Mouse (Mus musculus): ENCODE measurements around the gene Lgals2. TPM values are rescaled to one million over a fixed set of nuclear protein-coding genes. Genes with fewer than 3 reads are reported as not detected.

Gene Lgals2
- polyA plus RNA-seq, 1 experiment from 2014 or later = 1.4 TPM

DNA sequence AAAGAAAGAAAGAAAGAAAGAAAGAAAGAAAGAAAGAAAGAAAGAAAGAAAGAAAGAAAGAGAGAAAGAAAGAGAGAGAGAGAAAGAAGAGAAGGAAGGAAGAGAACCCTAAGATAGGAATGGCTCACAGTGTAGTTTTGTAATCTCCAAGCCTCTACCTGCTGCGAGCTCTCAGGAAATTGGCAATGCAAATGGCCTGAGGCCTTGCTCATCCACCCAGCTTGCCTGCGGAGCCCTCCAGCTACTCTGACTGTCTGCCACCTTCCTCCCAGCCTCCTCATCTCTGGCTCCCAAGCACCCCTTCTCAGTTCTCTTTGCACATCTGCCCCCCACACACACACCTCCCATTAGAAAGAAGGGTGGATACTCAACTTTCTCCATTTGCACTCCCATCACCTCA is 46.3 kb downstream of the Lgals2 start:
- H3K36me3 ChIP-seq (ENCODE audit: control insufficient read depth, insufficient read depth, low read length) = no peaks in the 10 kb centered on the region
- H3K27me3 ChIP-seq (replicated peaks; ENCODE audit: control insufficient read depth, insufficient read depth, low read length) = peaks cover 5% of the 10 kb centered on the region; the same call in 1 of the 2 replicates
- H3K4me2 ChIP-seq (ENCODE audit: low read depth, low read length) = no peak overlapping the region
- no peak overlapping the region for H3K4me3 ChIP-seq (ENCODE audit: low read depth, low read length)
- no peak overlapping the region for H3K27ac ChIP-seq (replicated peaks; ENCODE audit: low read depth, low read length)
- no peaks in the 10 kb centered on the region for H3K9me3 ChIP-seq (ENCODE audit: control insufficient read depth, low read length)
- H3K4me1 ChIP-seq (ENCODE audit: control insufficient read depth, insufficient read depth, low read length) = no peaks in the 10 kb centered on the region; the same call in 1 of the 2 replicates
- ATAC-seq (ENCODE audit: low read depth) (no peak), DNase-seq (ENCODE audit: low spot score) (no peak)
- 67% methylated on average over 2 of the region's 2 CpGs for WGBS
- no peak overlapping the region for H3K9ac ChIP-seq (ENCODE audit: low read depth, low read length)

DNA sequence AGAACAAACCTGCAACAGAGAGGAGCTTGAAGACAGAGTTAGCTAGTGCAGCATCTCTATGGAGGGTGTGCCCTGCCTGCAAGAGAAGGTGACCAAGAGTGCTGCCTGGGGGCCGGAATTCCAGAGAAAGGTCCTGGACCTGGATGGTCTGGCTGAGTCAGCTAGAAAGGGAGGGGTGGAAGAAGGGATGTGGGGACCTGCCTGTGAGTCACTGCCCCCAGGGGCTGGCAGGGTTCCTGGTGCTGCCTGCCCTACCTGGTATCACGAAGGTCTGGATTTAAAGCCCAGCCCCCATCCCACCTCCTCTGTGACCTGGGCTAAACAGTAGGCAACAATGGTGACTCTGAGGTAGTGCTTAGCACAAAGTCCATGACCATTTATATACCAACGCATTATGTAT is 48.2 kb downstream of the Lgals2 start:
- 71% methylated on average over 3 of the region's 3 CpGs for WGBS
- H3K36me3 ChIP-seq (ENCODE audit: control insufficient read depth, insufficient read depth, low read length) = no peaks in the 10 kb centered on the region
- H3K27me3 ChIP-seq (replicated peaks; ENCODE audit: control insufficient read depth, insufficient read depth, low read length) = peaks cover 22% of the 10 kb centered on the region

DNA sequence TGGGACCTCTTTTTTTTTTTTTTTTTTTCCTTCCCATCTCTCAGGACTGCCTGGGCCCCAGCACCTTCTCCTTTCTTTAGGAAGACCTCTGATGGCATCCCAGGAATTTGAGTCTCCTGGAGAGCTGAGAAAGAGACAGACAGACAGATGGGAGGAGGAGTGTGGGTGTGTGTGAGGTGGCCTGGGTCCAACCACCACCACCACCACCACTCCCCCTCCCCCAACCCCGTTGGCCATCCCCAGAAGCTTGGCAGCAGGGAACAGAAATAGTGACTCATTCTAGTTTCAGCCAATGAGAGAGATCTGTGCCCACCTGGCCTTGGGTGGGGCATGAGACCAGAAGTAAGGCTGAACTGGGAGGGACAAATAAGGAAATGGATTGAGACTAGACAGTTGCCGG is 48.7 kb downstream of the Lgals2 start:
- H3K9me3 ChIP-seq (ENCODE audit: control insufficient read depth, low read length) = no peaks in the 10 kb centered on the region
- H3K36me3 ChIP-seq (ENCODE audit: control insufficient read depth, insufficient read depth, low read length) = no peaks in the 10 kb centered on the region
- DNase-seq (ENCODE audit: low spot score) (no peak), ATAC-seq (ENCODE audit: low read depth) (no peak)
- no peak overlapping the region for H3K4me2 ChIP-seq (ENCODE audit: low read depth, low read length)
- 25% methylated on average over 2 of the region's 2 CpGs for WGBS
- H3K4me3 ChIP-seq (ENCODE audit: low read depth, low read length) = no peak overlapping the region
- H3K27ac ChIP-seq (replicated peaks; ENCODE audit: low read depth, low read length) = no peak overlapping the region
- no peaks in the 10 kb centered on the region; the same call in 1 of the 2 replicates for H3K4me1 ChIP-seq (ENCODE audit: control insufficient read depth, insufficient read depth, low read length)
- H3K27me3 ChIP-seq (replicated peaks; ENCODE audit: control insufficient read depth, insufficient read depth, low read length) = peaks cover 28% of the 10 kb centered on the region
- H3K9ac ChIP-seq (ENCODE audit: low read depth, low read length) = no peak overlapping the region

More for the DNA sequence above, 48.2 kb downstream of the Lgals2 start:
- Histone ChIP-seq H3K4me2 (ENCODE audit: low read depth, low read length) (no peak overlapping the region), H3K4me1 (ENCODE audit: control insufficient read depth, insufficient read depth, low read length) (no peaks in the 10 kb centered on the region; the same call in 1 of the 2 replicates), H3K27ac (replicated peaks; ENCODE audit: low read depth, low read length) (no peak overlapping the region), H3K9ac (ENCODE audit: low read depth, low read length) (no peak overlapping the region), H3K9me3 (ENCODE audit: control insufficient read depth, low read length) (no peaks in the 10 kb centered on the region), H3K4me3 (ENCODE audit: low read depth, low read length) (no peak overlapping the region)
- DNase-seq (ENCODE audit: low spot score) (no peak), ATAC-seq (ENCODE audit: low read depth) (no peak)

DNA sequence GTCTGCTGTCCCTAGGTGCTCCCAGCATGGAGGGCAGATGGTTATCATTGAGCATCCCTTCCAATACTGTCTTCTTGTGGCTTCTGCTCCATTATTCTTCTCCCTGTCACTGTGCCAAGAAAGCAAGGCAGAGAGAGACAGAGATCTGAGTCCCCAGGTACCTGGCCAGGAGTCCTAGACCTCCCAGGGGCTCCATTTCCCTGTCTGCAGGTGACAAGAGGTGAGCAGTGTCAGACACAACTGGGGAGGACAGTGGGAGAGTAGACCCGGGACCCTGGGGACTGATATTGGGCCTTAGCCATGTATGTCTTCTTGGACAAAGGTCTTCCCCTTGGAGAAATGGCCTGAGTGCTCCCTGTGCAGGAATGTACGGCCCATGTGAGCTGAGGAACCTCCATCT is 50.0 kb downstream of the Lgals2 start:
- H3K36me3 ChIP-seq (ENCODE audit: control insufficient read depth, insufficient read depth, low read length) = no peaks in the 10 kb centered on the region
- no peak for DNase-seq (ENCODE audit: low spot score)
- peaks cover 39% of the 10 kb centered on the region for H3K27me3 ChIP-seq (replicated peaks; ENCODE audit: control insufficient read depth, insufficient read depth, low read length)
- ATAC-seq (ENCODE audit: low read depth) = no peak
- H3K9me3 ChIP-seq (ENCODE audit: control insufficient read depth, low read length) = no peaks in the 10 kb centered on the region
- no peak overlapping the region for H3K4me3 ChIP-seq (ENCODE audit: low read depth, low read length)
- 76% methylated on average over 2 of the region's 2 CpGs for WGBS
- no peak overlapping the region for H3K27ac ChIP-seq (replicated peaks; ENCODE audit: low read depth, low read length)
- H3K9ac ChIP-seq (ENCODE audit: low read depth, low read length) = no peak overlapping the region
- no peaks in the 10 kb centered on the region; the same call in 1 of the 2 replicates for H3K4me1 ChIP-seq (ENCODE audit: control insufficient read depth, insufficient read depth, low read length)
- no peak overlapping the region for H3K4me2 ChIP-seq (ENCODE audit: low read depth, low read length)

DNA sequence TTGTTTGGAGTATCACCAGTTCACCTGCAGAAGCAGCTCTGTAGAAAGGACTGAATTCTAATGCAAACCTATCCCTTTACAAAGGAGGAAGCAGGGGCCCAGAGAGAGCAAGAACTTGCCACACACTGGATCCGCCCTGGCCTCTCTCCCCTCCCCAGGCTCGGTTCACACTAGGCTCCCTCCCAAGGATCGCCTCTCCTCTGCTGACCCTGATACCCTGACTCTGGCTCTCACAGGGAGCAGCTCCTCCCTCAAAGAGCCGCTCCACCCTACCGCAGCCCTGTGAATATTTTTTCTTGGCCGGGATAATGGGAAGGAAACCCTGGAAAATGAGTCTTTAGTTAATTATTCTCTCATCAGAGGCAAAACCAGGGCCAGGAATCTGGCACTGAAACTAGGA is 51.0 kb downstream of the Lgals2 start:
- H3K36me3 ChIP-seq (ENCODE audit: control insufficient read depth, insufficient read depth, low read length) = no peaks in the 10 kb centered on the region
- H3K27me3 ChIP-seq (replicated peaks; ENCODE audit: control insufficient read depth, insufficient read depth, low read length) = peaks cover 39% of the 10 kb centered on the region
- H3K4me3 ChIP-seq (ENCODE audit: low read depth, low read length) = no peak overlapping the region
- no peak overlapping the region for H3K27ac ChIP-seq (replicated peaks; ENCODE audit: low read depth, low read length)
- H3K4me2 ChIP-seq (ENCODE audit: low read depth, low read length) = no peak overlapping the region
- no peaks in the 10 kb centered on the region for H3K9me3 ChIP-seq (ENCODE audit: control insufficient read depth, low read length)
- DNase-seq (ENCODE audit: low spot score) (no peak), ATAC-seq (ENCODE audit: low read depth) (no peak)
- no peaks in the 10 kb centered on the region; the same call in 1 of the 2 replicates for H3K4me1 ChIP-seq (ENCODE audit: control insufficient read depth, insufficient read depth, low read length)
- WGBS = 10% methylated on average over 6 of the region's 6 CpGs
- no peak overlapping the region for H3K9ac ChIP-seq (ENCODE audit: low read depth, low read length)

DNA sequence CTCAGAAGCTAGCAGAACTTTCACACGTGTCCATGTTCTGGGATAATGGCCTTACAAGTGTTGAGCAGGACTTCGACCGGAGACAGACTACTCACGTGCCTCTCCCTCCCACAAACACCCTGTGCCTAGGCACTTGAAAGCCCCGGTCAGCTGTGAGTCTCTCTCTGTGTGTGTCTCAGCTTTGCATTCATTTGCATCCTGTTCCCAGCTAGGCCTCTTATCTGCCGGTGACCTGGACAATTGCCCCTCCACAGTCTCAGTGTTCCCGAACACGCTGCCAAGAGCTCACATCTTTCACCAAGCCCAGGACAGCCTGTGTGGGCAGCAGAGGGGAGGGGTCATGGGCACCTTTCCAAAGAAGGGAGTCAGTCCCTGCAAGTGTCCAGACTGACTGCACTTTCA is 51.8 kb downstream of the Lgals2 start:
- no peaks in the 10 kb centered on the region for H3K36me3 ChIP-seq (ENCODE audit: control insufficient read depth, insufficient read depth, low read length)
- peak overlapping the region; percentile 63 for H3K4me3 ChIP-seq (ENCODE audit: low read depth, low read length)
- no peak overlapping the region for H3K9ac ChIP-seq (ENCODE audit: low read depth, low read length)
- WGBS = 11% methylated on average over 8 of the region's 8 CpGs
- peak overlapping the region; percentile 97; the same call in 1 of the 2 replicates for H3K4me2 ChIP-seq (ENCODE audit: low read depth, low read length)
- H3K27me3 ChIP-seq (replicated peaks; ENCODE audit: control insufficient read depth, insufficient read depth, low read length) = peaks cover 39% of the 10 kb centered on the region
- no peaks in the 10 kb centered on the region; the same call in 1 of the 2 replicates for H3K4me1 ChIP-seq (ENCODE audit: control insufficient read depth, insufficient read depth, low read length)
- no peaks in the 10 kb centered on the region for H3K9me3 ChIP-seq (ENCODE audit: control insufficient read depth, low read length)
- no peak for ATAC-seq (ENCODE audit: low read depth)
- DNase-seq (ENCODE audit: low spot score) = no peak
- no peak overlapping the region for H3K27ac ChIP-seq (replicated peaks; ENCODE audit: low read depth, low read length)

DNA sequence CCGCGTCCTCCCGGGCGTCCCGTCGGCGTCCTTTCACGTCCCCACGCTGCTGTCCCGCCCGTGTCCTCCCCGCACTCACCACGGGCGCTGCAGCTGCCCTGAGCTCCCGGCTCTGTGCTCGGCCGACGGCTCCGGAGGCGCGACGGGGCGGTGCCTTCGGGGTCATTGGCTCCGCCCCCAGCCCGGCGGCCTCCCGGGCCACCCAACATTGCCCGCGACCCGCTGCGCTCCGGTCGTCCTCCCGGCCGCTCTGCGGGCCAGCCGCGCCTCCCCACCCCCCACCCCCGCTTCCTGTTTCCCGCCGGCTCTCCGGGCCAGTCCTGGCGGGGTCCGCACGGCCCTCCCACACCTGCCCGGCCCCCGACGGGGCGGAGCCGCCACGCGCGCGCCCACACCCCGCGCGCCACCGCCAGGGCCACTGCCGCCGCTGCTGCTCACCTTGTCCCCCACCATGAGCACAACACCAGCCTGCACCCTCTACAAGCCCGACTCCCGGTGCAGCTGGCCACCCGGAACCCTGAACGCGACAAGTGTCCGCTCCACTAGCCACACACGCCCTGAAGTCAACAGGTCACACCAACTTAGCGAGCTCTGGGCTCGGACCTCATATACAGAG is 52.4 kb downstream of the Lgals2 start, which contains the start of gene Card10:
Gene Card10, minus strand, starts transcription at position 267 of the 616 bp plus-strand sequence.
- H3K27ac ChIP-seq (replicated peaks; ENCODE audit: low read depth, low read length) = no peak within 1 kb of the TSS
- no peaks in the 10 kb centered on the region for H3K9me3 ChIP-seq (ENCODE audit: control insufficient read depth, low read length)
- DNase-seq (ENCODE audit: low spot score) (no peak), ATAC-seq (ENCODE audit: low read depth) (peak; percentile 76)
- WGBS = 4% methylated on average over 22 of the region's 70 CpGs
- peak within 1 kb of the TSS; percentile 97 for H3K4me2 ChIP-seq (ENCODE audit: low read depth, low read length)
- H3K4me3 ChIP-seq (ENCODE audit: low read depth, low read length) = peak within 1 kb of the TSS; percentile 63
- H3K9ac ChIP-seq (ENCODE audit: low read depth, low read length) = peak within 1 kb of the TSS; percentile 69
- no peaks in the 10 kb centered on the region for H3K36me3 ChIP-seq (ENCODE audit: control insufficient read depth, insufficient read depth, low read length)
- peaks cover 39% of the 10 kb centered on the region for H3K27me3 ChIP-seq (replicated peaks; ENCODE audit: control insufficient read depth, insufficient read depth, low read length)
- no peaks in the 10 kb centered on the region; the same call in 1 of the 2 replicates for H3K4me1 ChIP-seq (ENCODE audit: control insufficient read depth, insufficient read depth, low read length)

DNA sequence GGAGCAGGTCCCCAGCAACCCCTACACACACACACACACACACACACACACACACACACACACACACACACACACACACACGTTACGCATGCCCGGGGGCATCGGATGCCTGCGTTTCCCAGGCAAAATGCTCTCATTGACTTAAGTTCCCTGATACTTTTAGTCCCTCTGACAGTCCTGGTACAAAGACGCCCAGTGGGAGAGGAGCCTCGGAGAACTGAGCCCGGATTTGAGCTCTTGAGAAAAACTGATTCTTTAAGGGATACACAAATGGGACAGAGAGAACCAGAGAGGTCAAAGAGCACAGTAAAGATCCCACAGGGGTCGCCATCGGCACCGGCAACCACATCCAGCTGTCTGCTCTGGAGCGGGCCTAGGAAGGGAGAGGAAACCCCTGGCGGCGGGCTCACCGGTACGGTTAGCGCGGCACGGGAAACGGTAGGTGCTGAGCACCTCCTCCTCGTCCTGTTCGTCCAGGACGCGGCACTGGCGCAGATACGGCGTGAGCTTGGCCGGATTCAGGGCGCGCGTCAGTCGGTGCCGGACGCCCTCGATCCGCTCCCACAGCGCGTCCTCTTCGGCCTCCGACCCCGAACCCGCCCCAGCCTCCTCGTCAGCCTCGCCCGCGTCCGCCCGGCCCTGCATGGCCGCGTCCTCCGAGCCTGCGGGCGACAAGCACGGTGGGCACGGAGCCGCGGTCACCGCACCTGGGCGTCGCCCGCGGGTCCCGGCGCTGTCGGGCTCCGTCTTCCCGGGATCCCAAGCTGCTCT is 53.2 kb downstream of the Lgals2 start:
- H3K4me1 ChIP-seq (ENCODE audit: control insufficient read depth, insufficient read depth, low read length) = no peaks in the 10 kb centered on the region; the same call in 1 of the 2 replicates
- H3K36me3 ChIP-seq (ENCODE audit: control insufficient read depth, insufficient read depth, low read length) = no peaks in the 10 kb centered on the region
- peak overlapping the region; percentile 63 for H3K4me3 ChIP-seq (ENCODE audit: low read depth, low read length)
- ATAC-seq (ENCODE audit: low read depth) (peak; percentile 38), DNase-seq (ENCODE audit: low spot score) (no peak)
- H3K4me2 ChIP-seq (ENCODE audit: low read depth, low read length) = peak overlapping the region; percentile 97
- H3K9me3 ChIP-seq (ENCODE audit: control insufficient read depth, low read length) = no peaks in the 10 kb centered on the region
- H3K9ac ChIP-seq (ENCODE audit: low read depth, low read length) = peak overlapping the region; percentile 69
- WGBS = 5% methylated on average over 36 of the region's 67 CpGs
- H3K27ac ChIP-seq (replicated peaks; ENCODE audit: low read depth, low read length) = no peak overlapping the region
- H3K27me3 ChIP-seq (replicated peaks; ENCODE audit: control insufficient read depth, insufficient read depth, low read length) = peaks cover 39% of the 10 kb centered on the region

All from embryonic facial prominence, embryonic 14.5 days (tissue).